Mouse (Mus musculus) urinary bladder, adult 2 months (tissue): ENCODE results near the gene Prkab1. TPM values are rescaled to one million over a fixed set of nuclear protein-coding genes. Genes with fewer than 3 reads are reported as not detected.

ENCODE experiments used
- DNase-seq: peaks from one replicate; pipeline ENCODE4 v3.0.0; 2022; ENCODE audit warnings: low spot score
- polyA plus RNA-seq: library from polyadenylated mRNA; depleted of rRNA; stranded (reverse); fragments of >200 nt; gene quantifications from 2 replicates; pipeline ENCODE4 v1.2.3, GENCODE M21; 2012

The Prkab1 gene
- polyA plus RNA-seq, 1 experiment: 109 TPM

DNA sequence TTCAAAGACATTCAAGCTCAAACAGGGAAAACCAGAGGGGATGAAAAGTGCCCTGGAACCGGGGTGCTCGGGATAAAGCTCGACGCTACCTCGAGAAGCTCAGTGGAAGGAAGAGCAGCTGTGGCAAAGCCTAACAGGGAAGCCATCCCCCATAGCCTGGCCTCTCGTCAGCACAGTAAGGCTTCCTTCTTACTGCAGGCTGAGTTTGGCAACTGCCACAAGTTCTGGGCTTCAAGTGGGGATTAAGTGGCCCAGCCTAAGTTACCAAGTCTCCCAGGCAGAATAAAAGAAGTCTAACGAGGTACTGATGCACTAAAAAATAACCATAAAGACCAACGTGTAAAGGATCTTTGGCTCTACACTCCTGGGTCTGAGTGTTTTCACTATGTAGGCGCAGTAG, 6.1 kb downstream of the Prkab1 start:
- no peak for DNase-seq

DNA sequence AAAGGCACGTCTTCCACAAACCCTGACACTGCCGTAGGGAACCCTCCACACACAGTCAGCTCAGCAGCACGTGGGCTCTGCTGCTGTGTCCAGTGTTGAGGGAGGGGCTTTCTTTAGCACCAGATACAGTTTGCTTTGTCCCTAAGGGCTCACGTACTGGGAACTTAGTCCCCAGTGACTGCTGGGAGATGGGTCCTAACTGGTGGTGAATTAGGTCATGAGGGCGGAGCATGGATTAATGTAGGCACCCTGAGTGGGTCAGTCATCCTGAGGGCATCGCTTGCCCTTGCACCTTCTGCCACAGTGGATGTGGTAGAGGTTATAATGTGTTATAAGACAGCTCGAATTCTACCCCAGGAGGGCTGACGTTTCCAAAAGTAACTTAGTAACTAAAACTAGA, 6.9 kb downstream of the Prkab1 start:
- no peak for DNase-seq

DNA sequence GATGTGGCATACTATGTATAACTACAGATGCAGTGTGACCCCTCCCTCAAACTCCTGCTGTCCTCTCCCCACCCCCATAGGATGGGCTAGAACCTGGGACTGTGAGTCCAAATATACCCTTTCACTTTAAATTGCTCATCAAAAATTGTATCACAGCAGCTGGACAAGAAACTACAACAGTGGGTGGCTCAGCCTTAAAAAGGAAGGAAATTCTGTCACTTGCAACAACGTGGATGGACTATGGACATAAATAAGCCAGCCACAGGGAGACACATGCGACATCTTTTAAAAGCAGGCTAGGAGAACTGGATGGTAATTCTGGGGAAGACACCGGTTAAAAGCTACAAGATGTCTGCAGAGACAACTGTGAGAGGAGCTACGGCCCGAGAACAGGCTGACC, 7.8 kb downstream of the Prkab1 start:
- DNase-seq: no peak

DNA sequence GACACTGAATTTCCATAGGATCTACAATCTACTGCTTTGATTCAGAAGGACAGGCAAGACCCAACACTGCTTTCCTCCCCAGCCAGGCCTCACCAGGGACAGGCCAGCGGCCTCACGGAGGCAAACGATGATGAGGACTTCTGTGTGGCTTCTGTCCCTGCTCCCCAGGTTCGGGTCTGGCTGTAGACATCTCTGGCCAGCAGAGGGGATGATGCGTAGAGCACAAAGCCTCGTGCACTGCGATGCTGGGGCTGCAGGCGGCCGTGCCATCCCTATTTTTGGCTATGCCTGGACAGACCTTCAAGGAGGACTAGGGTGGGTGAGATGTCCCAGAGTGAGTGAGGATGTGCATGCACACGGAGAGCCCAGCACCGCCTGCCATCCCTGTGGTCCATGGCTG, 10.1 kb downstream of the Prkab1 start:
- no peak for DNase-seq

DNA sequence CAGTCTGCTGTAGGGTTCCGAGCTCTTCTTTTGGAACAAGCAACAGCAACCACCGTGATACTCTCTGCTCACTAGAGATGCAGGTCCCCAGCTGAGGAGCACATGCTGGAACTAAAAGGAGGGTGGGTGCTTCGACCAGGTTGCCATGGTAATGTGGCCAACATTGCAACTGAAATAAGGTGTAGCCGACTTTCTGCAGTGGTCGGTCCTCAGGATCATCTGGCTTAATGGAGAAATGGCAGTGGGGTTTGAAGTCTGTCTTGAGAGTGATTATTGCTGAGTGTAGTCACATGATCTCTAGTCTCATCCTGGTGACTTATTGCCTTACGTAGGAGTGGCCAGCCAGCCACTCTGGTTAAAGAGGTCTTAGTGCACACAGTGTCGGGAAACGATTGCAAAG, 10.5 kb downstream of the Prkab1 start:
- DNase-seq: no peak

DNA sequence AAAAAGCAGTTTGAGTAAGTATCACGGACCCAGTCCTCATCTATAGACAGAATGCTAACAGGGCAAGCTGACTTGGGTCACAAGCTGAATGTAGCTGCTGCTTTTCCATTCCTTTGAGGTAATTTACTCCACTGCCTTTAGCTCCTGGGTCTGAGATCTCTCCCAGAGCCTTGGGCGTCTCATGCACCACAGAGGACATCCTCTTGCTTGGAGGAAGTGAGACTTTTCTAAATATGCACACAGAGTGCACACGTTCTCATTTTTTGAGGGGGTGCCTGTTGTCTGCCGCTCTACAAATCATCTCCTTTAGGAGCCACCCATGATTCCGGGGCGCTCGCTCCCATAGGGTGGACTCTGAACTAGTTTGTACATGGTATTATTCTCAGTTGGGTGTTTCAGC, 11.8 kb downstream of the Prkab1 start:
- DNase-seq: no peak

DNA sequence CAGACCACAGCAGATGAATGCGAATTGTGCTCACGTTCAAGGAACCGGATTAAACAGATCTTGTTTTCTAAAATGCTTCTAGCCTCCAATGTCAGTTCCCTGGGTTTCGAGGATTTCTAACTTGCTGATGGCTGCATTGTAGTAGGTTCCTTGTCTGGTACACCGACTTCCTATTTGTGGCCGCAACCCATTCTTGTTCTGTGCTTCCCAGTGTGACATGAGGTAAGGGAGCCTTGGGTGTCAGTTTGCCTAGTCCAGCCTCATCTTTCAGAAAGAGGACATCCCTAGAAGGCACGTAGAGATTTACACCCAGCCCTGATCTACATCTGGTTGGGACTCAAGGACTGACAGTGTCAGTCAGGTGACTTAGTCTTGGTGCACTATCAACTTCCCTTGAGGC, 12.6 kb downstream of the Prkab1 start:
- no peak for DNase-seq

DNA sequence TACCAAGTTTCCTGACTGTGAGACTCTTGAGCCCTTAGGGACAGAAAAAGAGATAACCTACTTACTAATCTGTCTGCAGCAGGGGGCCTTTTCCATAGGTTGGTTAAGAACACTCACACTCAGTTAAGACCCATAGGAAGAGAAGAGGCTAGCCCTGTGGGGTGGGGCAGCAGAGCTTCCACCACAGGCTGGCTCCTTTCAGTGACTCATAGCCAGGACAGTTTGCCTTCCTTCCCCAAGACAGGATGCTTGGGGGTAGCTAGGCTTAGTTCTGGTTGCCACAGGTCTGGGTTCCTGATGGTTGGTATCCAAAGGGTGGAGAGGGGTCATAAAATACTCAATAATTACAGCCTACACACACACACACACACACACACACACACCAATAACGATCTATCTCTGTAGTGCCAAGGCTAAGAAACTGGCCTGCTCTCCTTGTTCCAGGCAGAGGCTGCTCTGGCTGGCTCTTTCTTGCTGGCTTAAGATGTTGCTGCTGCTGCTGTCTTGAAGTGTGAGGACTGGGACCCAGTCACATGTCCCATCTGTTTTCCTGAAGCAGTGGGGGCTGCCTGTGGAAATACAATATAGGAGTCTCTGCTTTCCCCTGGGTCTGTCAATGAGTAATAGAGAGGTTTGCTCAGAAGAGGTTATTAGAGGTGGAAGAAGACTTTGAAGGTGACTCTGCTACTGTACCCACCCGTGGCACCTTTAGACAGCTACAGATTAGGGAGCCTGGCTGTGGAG, 14.3 kb downstream of the Prkab1 start:
- no peak for DNase-seq

DNA sequence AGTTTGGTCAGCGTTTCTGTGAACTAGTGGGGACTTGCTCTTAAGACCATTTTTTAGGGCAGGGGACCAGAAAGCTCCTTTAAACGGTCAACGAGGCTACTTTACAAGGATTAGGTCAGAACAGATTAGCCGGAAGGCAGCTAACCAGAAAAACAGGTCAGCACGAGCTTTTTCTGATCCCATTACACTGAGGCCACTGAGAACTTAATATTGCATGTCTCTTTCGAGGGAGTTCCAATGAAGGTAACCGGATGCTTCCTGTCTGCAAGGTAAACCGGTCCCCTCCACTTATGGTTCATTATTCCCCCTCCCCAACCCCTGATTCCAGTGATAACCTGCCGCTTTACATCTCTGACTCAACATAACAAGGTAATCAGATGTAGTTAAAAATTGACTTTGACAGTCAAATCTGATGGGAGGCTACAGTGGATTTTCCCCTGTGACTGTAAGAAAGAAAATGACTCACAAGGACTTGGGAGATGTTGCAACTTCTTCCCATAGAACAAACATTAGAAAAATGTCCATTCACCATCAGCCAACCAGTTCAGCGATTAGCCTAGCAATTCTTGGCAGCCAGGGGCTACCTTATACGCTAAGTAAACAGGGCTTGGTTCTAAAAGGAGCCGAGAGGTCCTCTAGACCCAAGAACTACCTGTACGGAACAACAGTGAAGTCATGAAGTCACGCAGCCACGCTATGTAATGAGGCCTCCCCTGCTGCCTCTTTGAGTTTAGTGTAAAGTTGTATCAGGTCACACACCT, 15.0 kb downstream of the Prkab1 start:
- DNase-seq: no peak

DNA sequence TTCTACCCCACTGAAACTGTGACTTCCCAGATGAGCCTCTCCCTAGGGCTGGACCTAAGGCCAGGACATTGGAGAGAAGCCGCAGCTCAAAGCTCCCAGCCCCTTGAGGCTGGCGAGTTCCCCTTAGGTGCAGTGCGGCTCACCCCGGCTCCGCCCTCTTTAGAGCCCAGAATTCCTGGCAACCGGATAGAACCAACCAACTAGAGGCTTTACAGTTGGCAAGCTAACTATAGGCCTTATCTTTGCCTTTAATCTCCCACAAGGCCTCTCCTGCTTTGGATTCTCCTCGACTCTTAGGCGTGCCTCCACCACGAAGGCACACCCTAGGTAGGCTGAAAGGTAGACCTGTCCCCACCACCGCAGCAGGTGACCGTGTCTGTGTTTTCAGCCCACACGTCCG, 16.6 kb downstream of the Prkab1 start:
- DNase-seq: no peak

DNA sequence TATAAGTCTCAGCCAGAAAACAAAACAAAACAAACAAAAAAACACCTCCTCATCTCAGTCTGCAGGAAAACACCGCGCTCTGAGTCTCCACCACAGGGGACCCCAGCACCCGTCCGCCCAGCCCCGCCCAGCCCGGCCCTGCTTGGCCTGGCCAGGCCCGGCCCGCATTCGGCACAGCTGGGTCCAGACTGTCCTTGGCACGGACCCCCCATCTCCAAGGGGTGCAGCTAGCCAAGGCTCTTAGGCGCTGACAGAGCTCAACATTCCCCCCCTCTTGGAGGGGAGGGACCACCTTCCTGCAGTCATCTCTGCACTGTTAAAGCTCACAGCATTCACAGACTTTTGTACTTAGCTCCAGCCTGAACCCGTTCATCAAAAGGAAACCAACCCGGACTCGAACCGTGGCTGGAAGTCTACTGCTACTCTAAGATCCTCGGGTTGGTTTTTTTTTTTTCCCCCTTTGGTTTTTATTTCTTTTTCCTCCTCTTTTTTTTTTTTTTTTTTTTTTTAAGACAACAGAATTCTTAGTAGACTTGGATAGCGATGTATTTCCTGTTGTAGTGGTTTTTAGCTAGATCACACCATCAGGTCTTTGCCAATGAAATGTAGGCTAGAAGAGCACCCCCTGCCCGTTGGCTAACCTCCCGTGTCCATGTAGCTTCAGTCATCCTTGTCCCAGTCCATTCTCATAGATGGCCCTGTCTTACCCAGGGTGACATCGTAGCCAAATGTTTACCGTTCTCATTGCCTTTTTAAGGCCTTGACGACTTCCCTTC, 17.8 kb downstream of the Prkab1 start:
- no peak for DNase-seq

DNA sequence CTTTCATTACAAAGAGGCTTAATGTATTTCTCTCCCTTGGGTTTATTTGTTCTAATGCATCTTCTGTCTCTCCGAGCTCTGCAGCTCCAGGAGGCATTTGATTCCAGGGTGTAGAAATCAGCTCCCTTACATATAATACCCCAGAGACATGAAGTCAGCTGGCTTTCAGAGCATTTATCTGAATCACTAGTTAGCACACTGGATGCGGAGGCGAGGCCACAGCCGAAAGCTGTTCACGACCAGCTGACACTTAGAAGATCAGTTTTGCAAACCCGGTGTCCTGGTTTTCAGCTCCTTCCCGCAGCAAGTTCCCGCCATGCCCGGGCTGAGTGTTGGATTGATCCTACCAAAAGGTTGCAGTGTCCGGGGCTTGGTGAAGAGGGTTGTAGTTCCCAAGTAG, 20.0 kb downstream of the Prkab1 start:
- DNase-seq: no peak

DNA sequence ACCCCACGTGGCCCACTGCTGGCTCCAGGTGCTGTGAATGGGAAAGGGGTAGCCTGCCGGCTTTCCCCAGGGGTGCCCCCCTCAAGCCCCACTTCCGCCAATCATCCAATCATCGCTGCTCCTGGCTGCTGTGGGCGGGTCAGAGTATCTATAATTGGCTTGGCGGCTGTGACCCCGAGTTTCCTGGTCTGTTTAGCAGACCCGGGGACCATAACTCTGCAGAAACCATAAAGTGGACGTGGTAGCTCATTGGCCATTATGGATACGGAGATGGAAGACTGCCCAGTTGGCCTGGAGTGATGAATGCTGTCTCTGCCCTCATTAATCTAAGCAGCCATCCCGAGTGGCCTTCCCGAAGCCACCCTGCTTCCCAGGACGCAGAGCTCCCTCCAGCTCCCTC, 20.5 kb downstream of the Prkab1 start:
- DNase-seq: no peak

DNA sequence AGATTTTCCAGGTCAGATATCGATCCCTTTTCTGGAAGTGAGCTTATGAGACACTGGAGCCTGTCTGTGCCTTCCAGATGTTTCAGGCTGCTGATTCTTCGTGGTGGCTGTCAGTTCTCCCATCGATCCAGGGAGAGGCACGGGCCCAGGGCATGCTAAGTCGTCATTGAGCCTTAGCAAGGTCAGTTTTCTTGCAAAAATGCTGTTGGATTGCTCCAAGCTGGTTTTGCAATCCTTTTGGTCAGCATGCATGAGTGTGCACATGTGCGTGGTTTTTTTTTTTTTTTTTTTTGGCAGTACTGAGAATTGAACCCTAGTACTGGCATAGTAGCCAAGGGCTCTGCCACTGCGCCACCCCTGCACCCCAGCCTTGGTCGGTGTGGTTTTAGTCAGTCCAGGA, 21.2 kb downstream of the Prkab1 start:
- DNase-seq: no peak

DNA sequence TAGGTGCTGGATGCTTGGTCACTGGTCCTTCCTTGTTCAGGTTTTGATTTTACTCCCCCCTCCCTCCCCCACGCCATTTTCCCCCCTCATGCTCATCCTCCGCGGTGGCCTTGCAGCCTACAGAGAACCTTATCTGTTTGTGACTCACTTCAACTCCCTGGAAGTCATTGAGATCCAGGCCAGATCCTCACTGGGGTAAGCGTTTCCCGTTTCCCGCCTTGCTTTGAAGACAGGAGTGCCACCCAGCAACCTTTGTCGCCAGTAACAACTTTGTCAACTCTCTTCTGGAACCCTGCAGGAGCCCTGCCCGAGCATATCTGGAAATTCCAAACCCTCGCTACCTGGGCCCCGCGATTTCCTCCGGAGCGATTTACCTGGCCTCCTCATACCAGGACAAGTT, 26.9 kb downstream of the Prkab1 start:
- DNase-seq: no peak

DNA sequence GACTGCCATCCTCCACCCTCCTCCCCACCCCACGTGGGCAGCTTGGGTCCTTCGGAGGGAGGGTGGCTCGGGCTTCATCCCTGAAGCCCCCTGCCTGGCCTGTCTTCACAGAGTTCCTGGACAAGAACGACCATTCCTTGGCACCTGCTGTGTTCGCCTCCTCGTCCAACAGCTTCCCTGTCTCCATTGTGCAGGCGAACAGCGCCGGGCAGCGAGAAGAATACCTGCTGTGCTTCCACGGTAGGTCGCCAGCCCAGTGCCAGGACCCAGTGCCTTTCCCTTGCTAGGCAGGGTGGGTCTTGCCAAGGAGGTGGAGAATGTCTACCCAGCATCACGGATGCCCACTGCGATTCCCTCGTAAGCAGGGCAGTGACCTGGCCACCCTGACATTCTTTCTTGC, 30.2 kb downstream of the Prkab1 start:
- DNase-seq: no peak

DNA sequence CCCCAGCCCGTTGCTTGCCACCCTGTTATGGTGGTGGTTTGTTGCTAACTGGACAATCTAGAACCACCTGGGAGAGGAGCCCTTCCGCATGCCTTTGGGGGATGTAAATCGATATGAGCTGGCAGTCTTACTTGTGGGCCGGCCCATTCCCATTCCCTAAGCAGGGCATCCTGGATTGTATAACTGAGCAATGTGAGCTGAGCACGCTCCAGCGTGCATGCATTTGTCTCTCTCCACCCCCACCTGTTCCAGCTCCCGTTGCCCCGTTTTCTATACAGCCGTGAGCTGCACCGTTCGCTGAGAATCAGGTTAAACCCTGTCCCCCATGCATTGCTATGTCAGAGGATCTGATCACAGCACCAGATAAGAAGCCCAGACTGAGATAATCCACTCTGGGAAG, 32.6 kb downstream of the Prkab1 start:
- DNase-seq: no peak

DNA sequence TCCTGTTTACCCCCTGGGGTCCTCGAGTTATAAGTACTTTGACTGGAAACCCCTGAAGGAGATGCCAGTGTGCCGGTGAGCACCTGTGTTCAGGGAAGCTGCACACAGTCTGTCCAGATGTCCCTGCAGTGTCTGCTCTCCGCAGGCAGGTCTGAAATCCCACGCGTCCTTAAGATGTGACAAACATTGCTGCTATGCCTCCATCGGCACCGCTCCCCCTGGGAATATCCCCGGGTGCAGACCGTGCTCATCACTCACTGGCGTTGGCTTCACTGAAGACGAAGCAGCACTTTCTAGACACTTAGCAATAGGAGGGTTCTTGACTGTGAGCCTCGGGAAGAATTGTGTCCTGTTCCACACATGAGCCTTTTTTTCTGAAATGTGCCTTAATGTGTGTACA, 37.0 kb downstream of the Prkab1 start:
- no peak for DNase-seq

DNA sequence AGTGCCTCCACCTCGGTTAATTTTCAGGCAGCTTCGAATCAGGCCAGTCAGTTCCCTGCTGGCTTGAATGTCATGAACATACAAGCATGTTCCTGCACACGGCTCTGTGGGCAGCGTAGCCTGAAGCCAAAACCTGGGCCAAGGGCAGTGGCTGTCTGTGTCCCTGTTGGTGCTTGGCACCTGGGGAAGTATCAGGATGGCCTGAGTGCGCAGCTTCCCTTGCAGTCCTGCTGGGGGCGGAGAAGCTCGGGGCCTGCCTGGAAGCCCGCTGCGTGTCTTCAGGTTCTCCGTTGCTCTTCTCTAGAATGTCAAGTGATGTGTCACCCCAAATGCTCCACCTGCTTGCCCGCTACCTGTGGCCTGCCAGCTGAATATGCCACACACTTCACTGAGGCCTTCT, 39.2 kb downstream of the Prkab1 start:
- no peak for DNase-seq

DNA sequence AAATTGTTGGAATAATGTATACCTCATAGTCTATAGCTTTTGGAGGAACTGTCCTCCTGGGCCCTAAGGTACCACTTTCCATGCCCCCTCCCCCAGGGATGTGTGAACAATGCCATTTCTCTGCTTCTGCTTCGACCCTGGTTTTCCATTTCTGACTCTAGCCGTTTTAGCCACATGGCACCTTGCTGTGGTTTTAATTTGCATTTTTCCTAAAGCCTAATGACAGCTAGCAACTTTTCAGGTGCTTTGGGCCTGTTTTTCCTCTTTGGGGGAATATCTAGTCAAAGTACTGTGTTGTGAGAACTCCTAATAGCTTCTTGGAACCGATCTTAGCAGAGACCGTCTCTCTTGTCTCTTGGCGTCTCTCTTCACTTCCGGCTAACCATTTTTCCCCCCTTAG, 39.9 kb downstream of the Prkab1 start:
- DNase-seq: no peak

DNA sequence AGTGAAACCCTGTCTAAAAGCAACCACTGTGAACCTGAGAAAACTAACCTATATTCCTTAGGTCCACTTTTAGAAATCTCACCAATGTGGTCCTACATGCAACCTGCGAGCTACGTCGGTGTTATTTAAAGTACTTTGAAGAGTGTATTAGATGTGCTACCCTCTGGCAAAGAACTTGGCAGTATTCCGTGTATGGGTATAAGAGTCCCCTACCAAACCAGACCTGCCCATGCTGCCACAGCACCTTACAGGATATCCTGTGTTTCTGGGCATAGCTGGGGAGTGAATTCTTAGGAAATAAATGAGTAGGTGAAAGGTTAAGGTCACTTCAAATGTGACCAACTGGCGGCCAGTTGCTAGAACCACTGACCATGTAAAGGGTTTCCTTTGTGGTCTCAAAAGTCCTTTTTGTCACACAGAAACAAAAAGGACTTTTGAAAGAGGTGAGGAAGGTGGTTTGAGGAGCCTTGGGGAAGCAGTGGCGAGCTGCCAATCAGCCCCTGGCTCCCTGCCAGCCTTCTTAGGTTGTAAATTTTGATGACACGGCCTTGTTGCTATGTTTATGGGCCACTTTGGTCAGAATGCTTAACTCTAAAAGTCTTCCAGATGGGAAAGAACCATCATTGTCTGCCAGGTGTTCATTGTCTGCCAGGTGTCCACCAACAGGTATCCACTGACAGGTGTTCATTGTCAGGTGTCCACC, 41.5 kb downstream of the Prkab1 start:
- no peak for DNase-seq

DNA sequence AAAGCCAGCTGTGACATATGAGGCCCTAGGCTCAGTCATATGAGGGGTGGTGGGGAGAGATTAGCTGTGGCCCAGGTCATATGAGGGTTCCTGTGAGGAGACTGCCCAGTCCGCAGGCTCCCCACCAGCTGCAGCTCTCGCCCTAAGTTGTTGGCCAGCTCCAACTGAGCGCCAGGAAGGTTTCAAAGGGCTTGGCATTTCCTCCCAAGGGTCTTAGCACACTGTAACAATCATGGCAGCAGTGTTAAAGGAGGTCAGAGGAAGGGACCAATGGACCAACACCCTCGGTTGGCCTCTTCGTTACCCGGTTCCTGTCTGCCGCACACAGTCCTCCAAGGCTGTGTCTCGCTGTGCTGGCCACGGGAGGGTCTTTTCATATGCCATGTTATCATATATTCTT, 43.8 kb downstream of the Prkab1 start:
- no peak for DNase-seq
